Comparison of ENCODE assay signal across 10 mouse cellular contexts in genomic region chr2:25399051-25399450, GRCm38 (mm10). TPM values are rescaled to one million over a fixed set of nuclear protein-coding genes. Genes with fewer than 3 reads are reported as not detected.
DNase-seq lines count a peak whose midpoint lies in the region; ATAC-seq lines count a peak whose summit lies in the region.
"Had no signal": no experiment of that assay in that cellular context is flagged by ENCODE, and none has a peak within 500 bp of the region (broad histone marks: within the 10 kb centered on the region; RNA-seq: fewer than 3 reads in every experiment).

Gene Npdc1, plus strand, starts transcription at chr2:25399351.

- H3K27ac ChIP-seq in embryonic facial prominence, embryonic 10.5 days (replicated peaks) = no peak within 1 kb of the TSS
- no peak within 1 kb of the TSS for H3K27ac ChIP-seq in heart, embryonic 12.5 days (ENCODE audit: poor library complexity, severe bottlenecking)
- H3K27ac ChIP-seq in liver, embryonic 12.5 days = no peak within 1 kb of the TSS
- H3K27ac ChIP-seq: liver, embryonic 13.5 days had no signal

- DNase-seq in layer of hippocampus, adult 18-20 months (ENCODE audit: low spot score in 2 of 2) = no peak
- no peak for DNase-seq in layer of hippocampus, adult 9-11 months
- no peak for DNase-seq in embryonic facial prominence, embryonic 10.5 days (ENCODE audit: low spot score)
- DNase-seq in left cerebral cortex, postnatal 10 days (ENCODE audit: extremely low spot score in 1 of 2, low spot score in 2 of 2) = no peak
- no peak for DNase-seq in cerebellum, postnatal 4 days (ENCODE audit: low spot score in 2 of 2)
- no peak for DNase-seq in cerebellum, postnatal 25 days
- DNase-seq: liver, embryonic 13.5 days had no signal

- WGBS in embryonic facial prominence, embryonic 10.5 days = 70% methylated on average over 8 of the region's 8 CpGs
- WGBS in heart, embryonic 12.5 days = 49% methylated on average over 8 of the region's 8 CpGs
- WGBS in liver, embryonic 12.5 days (ENCODE audit: insufficient replicate concordance) = 43% methylated on average over 8 of the region's 8 CpGs

- intact Hi-C loops in left cerebral cortex, postnatal 10 days (cut with DNase I) = no loop called here

- H3K36me3 ChIP-seq in embryonic facial prominence, embryonic 10.5 days (replicated peaks) = no peaks in the 10 kb centered on the region
- no peaks in the 10 kb centered on the region for H3K36me3 ChIP-seq in heart, embryonic 12.5 days
- no peaks in the 10 kb centered on the region for H3K36me3 ChIP-seq in liver, embryonic 12.5 days
- H3K36me3 ChIP-seq: G1E; liver, embryonic 13.5 days had no signal

- H3K9ac ChIP-seq in heart, embryonic 12.5 days = no peak within 1 kb of the TSS
- H3K9ac ChIP-seq in liver, embryonic 12.5 days = no peak within 1 kb of the TSS
- H3K9ac ChIP-seq: liver, embryonic 13.5 days had no signal

- H3K4me1 ChIP-seq in embryonic facial prominence, embryonic 10.5 days = peaks cover 43% of the 10 kb centered on the region
- H3K4me1 ChIP-seq in heart, embryonic 12.5 days (replicated peaks) = peaks cover 29% of the 10 kb centered on the region
- H3K4me1 ChIP-seq in liver, embryonic 12.5 days = peaks cover 25% of the 10 kb centered on the region

- H3K4me2 ChIP-seq in heart, embryonic 12.5 days = no peak within 1 kb of the TSS
- H3K4me2 ChIP-seq in liver, embryonic 12.5 days = no peak within 1 kb of the TSS

- H3K27me3 ChIP-seq in embryonic facial prominence, embryonic 10.5 days (replicated peaks; ENCODE audit: low read depth, poor library complexity, severe bottlenecking) = peaks cover 100% of the 10 kb centered on the region
- H3K27me3 ChIP-seq in heart, embryonic 12.5 days (replicated peaks) = peaks cover 99% of the 10 kb centered on the region
- peaks cover 100% of the 10 kb centered on the region for H3K27me3 ChIP-seq in liver, embryonic 12.5 days (replicated peaks)

- no peaks in the 10 kb centered on the region for H3K9me3 ChIP-seq in embryonic facial prominence, embryonic 10.5 days
- H3K9me3 ChIP-seq in heart, embryonic 12.5 days (replicated peaks) = no peaks in the 10 kb centered on the region
- no peaks in the 10 kb centered on the region for H3K9me3 ChIP-seq in liver, embryonic 12.5 days (replicated peaks)
- H3K9me3 ChIP-seq: G1E; liver, embryonic 13.5 days had no signal

- H3K4me3 ChIP-seq in embryonic facial prominence, embryonic 10.5 days = no peak within 1 kb of the TSS
- H3K4me3 ChIP-seq in heart, embryonic 12.5 days = no peak within 1 kb of the TSS
- no peak within 1 kb of the TSS for H3K4me3 ChIP-seq in liver, embryonic 12.5 days
- H3K4me3 ChIP-seq: liver, embryonic 13.5 days had no signal

- no peak for ATAC-seq in heart, embryonic 12.5 days (ENCODE audit: insufficient number of reproducible peaks, low FRiP score)
- ATAC-seq in liver, embryonic 12.5 days = no peak

RNA-seq across cellular contexts. Expression of gene Npdc1, which starts in this region (rescaled TPM):
- total RNA-seq in layer of hippocampus, adult 18-20 months (2021) = 100 to 1,000 TPM; 426 to 435 TPM
- polyA plus RNA-seq in embryonic facial prominence, embryonic 10.5 days (2016; fragmentation: Nextera tagmentation; extraction: Ambion mirVana) = 38.3 and 40.3 TPM in 2 replicates
- polyA plus RNA-seq in heart, embryonic 12.5 days (2016; fragmentation: Nextera tagmentation; extraction: Ambion mirVana) = 22.3 and 22.4 TPM in 2 replicates
- total RNA-seq in left cerebral cortex, postnatal 10 days (2021) = 100 to 1,000 TPM; 401 to 408 TPM
- 5.3 and 5.6 TPM in 2 replicates for polyA plus RNA-seq in liver, embryonic 12.5 days (2016; fragmentation: Nextera tagmentation; extraction: Ambion mirVana)
- polyA plus RNA-seq: G1E had no signal
